Mouse (Mus musculus): ENCODE measurements around the gene Fam20a. TPM values are rescaled to one million over a fixed set of nuclear protein-coding genes. Genes with fewer than 3 reads are reported as not detected.

Gene Fam20a
- polyA plus RNA-seq, 1 experiment, result 3.4 TPM

DNA sequence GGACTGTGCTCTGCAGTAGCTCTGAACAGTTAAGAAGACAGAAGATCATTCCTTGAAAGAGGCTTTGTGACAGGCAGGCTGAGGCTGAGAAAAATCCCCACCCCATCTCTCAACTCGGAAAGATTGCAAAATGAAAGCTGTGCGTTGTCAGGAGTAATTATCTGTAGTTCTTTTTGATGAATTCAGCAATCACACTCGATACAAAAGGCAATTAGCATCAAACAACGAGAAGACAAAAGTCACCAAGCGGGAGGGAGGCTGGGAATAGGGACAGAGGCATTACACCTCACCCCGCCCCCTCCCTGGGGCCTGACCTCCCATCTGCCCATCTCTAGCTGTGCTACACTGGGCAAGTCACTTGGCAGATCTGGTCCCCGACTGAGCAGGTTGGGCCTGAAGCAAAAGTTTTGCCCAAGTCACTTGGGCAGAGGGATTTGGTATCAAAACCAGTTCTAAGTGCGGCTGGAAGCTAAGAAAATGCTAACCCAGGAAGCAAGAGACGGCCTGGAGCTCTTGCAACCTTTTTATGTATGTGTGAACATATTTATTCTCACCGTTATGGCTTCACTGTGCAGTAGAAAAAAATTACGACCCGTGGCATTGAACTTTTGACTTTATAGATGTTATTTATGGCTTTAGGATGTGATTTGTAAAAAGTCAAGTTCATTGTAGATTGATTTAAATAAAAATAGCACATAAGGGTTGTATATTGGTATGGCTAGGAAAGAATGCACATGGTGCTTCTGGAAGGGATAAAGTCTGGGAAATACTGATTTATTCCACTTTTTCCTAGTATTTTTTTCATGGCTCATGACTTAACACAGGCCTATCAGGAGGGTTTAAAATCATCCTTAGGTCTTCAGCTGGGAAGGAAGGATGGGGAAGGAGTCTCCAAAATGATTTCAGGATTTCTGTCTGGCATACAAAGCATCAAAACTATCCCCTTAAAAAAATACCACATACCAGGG is 29.8 kb upstream of the Fam20a start:
- TF ChIP-seq POLR2A (IDR thresholded peaks at IDR 0.05; ENCODE audit: borderline replicate concordance, control insufficient read depth, low read depth, low read length) (no peak), CTCF (IDR thresholded peaks at IDR 0.05; ENCODE audit: control insufficient read depth, insufficient read depth, low read length) (no peak)
- H3K27ac ChIP-seq (ENCODE audit: control insufficient read depth, insufficient read depth, low read depth, low read length, poor library complexity), result no peak overlapping the region
- H3K4me1 ChIP-seq (ENCODE audit: control insufficient read depth, insufficient read depth, low read length), result no peaks in the 10 kb centered on the region
- H3K4me3 ChIP-seq (replicated peaks; ENCODE audit: control insufficient read depth, low read depth, low read length), result no peak overlapping the region
- 60% methylated on average over 12 of the region's 12 CpGs for WGBS

DNA sequence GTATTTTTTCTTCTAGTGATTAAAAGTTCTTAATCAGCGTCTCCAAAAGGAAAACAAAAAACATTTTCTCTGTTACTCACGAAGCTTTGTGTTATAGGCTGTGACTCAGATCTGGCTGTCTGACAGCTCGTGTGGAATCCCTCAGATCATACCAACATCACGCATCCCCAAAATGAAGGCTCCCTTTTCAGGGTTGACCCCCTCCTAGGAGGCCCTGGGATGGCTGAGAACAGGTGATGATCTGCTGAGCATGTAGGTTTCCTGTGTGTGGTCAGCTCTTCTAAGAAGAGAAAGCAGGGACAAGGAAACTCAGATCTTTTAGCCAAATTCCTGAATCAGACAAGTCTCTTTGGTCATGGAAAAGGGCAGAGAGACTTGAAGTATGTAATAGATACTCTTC is 23.1 kb upstream of the Fam20a start:
- H3K27ac ChIP-seq (ENCODE audit: control insufficient read depth, insufficient read depth, low read depth, low read length, poor library complexity), result no peak overlapping the region
- WGBS, result 69% methylated on average over 4 of the region's 4 CpGs
- no peak overlapping the region for H3K4me3 ChIP-seq (replicated peaks; ENCODE audit: control insufficient read depth, low read depth, low read length)
- TF ChIP-seq CTCF (IDR thresholded peaks at IDR 0.05; ENCODE audit: control insufficient read depth, insufficient read depth, low read length), result no peak
- no peak for TF ChIP-seq POLR2A (IDR thresholded peaks at IDR 0.05; ENCODE audit: borderline replicate concordance, control insufficient read depth, low read depth, low read length)
- H3K4me1 ChIP-seq (ENCODE audit: control insufficient read depth, insufficient read depth, low read length), result no peaks in the 10 kb centered on the region

DNA sequence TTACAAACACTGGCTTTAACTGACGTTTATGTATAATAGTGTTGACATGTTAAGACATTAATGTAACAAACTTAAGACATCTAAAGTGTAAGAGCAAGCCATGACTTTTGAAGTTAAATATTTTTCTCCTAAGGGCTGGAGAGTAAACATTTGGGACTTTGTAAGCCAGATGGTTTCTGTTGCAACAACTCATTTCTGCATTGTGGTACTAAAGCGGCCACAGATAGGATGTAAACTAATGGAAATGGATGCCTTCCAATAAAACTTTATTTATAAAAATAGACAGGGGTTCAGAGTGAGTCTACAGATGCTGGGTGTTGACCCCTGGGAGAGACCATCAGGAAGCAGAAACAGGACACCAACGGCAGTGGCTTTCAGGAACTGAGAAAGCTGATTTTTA is 15.9 kb upstream of the Fam20a start:
- Histone ChIP-seq H3K4me3 (replicated peaks; ENCODE audit: control insufficient read depth, low read depth, low read length) (no peak overlapping the region), H3K4me1 (ENCODE audit: control insufficient read depth, insufficient read depth, low read length) (no peaks in the 10 kb centered on the region), H3K27ac (ENCODE audit: control insufficient read depth, insufficient read depth, low read depth, low read length, poor library complexity) (no peak overlapping the region)
- TF ChIP-seq CTCF (IDR thresholded peaks at IDR 0.05; ENCODE audit: control insufficient read depth, insufficient read depth, low read length), result no peak
- TF ChIP-seq POLR2A (IDR thresholded peaks at IDR 0.05; ENCODE audit: borderline replicate concordance, control insufficient read depth, low read depth, low read length), result no peak
- 36% methylated on average over 3 of the region's 3 CpGs for WGBS

DNA sequence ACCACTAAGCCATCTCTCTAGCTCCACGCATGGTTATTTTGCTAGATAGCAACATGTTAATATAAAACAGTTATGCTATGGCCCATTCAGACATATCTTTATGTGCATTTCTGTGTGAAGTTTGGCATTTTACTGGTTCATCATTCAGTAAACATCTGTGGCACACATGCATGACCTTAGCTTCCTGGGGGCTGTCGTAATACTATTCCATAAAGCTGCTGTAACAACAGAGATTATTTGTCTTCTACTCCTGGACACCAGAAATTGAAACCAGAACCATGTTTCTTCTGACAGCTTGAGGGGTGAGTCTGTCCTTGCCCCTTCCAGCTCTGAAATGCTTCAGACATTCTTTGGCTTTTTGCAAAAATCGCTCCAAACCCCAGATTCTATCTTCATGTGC is 14.3 kb upstream of the Fam20a start:
- TF ChIP-seq POLR2A (IDR thresholded peaks at IDR 0.05; ENCODE audit: borderline replicate concordance, control insufficient read depth, low read depth, low read length), result no peak
- no peak for TF ChIP-seq CTCF (IDR thresholded peaks at IDR 0.05; ENCODE audit: control insufficient read depth, insufficient read depth, low read length)
- no peak overlapping the region for H3K4me3 ChIP-seq (replicated peaks; ENCODE audit: control insufficient read depth, low read depth, low read length)
- no peak overlapping the region for H3K27ac ChIP-seq (ENCODE audit: control insufficient read depth, insufficient read depth, low read depth, low read length, poor library complexity)
- WGBS, result 74% methylated on average over 3 of the region's 3 CpGs
- no peaks in the 10 kb centered on the region for H3K4me1 ChIP-seq (ENCODE audit: control insufficient read depth, insufficient read depth, low read length)

- TF ChIP-seq POLR2A (IDR thresholded peaks at IDR 0.05; ENCODE audit: borderline replicate concordance, control insufficient read depth, low read depth, low read length) (no peak), CTCF (IDR thresholded peaks at IDR 0.05; ENCODE audit: control insufficient read depth, insufficient read depth, low read length) (no peak)
- WGBS, result 94% methylated on average over 1 of the region's 1 CpGs
These were observed 12.3 kb upstream of the Fam20a start for GRCm38 (mm10) chr11:109734341-109734740.

GRCm38 (mm10) chr11:109732726-109733438 is 10.8 kb upstream of the Fam20a start:
- TF ChIP-seq CTCF (IDR thresholded peaks at IDR 0.05; ENCODE audit: control insufficient read depth, insufficient read depth, low read length), result no peak
- TF ChIP-seq POLR2A (IDR thresholded peaks at IDR 0.05; ENCODE audit: borderline replicate concordance, control insufficient read depth, low read depth, low read length), result no peak
- no peak overlapping the region for H3K27ac ChIP-seq (ENCODE audit: control insufficient read depth, insufficient read depth, low read depth, low read length, poor library complexity)
- no peaks in the 10 kb centered on the region for H3K4me1 ChIP-seq (ENCODE audit: control insufficient read depth, insufficient read depth, low read length)
- WGBS, result 82% methylated on average over 8 of the region's 8 CpGs
- H3K4me3 ChIP-seq (replicated peaks; ENCODE audit: control insufficient read depth, low read depth, low read length), result no peak overlapping the region

More at GRCm38 (mm10) chr11:109734341-109734740, 12.3 kb upstream of the Fam20a start:
- no peak overlapping the region for H3K27ac ChIP-seq (ENCODE audit: control insufficient read depth, insufficient read depth, low read depth, low read length, poor library complexity)
- no peak overlapping the region for H3K4me3 ChIP-seq (replicated peaks; ENCODE audit: control insufficient read depth, low read depth, low read length)
- H3K4me1 ChIP-seq (ENCODE audit: control insufficient read depth, insufficient read depth, low read length), result no peaks in the 10 kb centered on the region

DNA sequence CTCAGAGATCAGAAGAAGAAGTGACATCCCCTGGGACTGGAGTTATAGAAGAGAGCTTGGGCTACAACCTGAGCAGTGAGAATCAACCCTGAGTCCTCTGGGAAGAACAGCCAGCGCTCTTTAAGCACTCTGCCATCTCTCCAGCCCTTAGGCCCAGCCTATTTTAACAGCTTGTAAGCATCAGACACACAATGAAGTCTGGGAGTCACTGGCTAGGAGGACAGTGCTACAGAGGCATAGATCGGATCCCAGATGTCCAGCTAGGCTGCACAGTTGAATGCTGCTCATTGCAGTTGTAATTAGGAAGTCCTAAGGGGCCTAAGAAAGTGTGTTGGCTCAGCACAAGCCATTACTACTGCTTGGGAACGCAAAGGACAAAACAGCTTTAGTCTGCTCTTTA is 6.3 kb upstream of the Fam20a start:
- TF ChIP-seq POLR2A (IDR thresholded peaks at IDR 0.05; ENCODE audit: borderline replicate concordance, control insufficient read depth, low read depth, low read length) (no peak), CTCF (IDR thresholded peaks at IDR 0.05; ENCODE audit: control insufficient read depth, insufficient read depth, low read length) (no peak)
- Histone ChIP-seq H3K27ac (ENCODE audit: control insufficient read depth, insufficient read depth, low read depth, low read length, poor library complexity) (no peak overlapping the region), H3K4me3 (replicated peaks; ENCODE audit: control insufficient read depth, low read depth, low read length) (no peak overlapping the region), H3K4me1 (ENCODE audit: control insufficient read depth, insufficient read depth, low read length) (no peaks in the 10 kb centered on the region)
- WGBS, result 81% methylated on average over 3 of the region's 3 CpGs

DNA sequence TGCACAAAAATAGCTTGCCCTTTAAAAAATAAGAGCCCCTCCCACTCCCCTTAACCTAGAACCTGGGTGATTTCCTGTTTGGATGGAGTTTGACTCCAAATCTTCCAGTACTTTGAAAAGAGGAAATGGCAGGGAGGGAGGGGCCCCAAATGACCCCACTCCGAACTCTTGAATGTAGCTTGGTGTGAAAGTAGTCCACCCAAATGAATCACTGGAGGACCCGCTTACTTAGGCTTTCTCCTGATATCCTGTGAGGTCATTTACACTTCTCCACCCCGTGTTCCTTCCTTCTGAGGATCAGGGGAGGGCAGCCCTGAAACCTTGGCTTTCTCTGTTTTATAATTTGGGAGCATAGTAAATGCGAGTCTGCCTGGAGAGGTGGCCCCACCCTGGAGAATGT is 632 bp upstream of the Fam20a start:
- H3K4me3 ChIP-seq (replicated peaks; ENCODE audit: control insufficient read depth, low read depth, low read length), result no peak overlapping the region
- no peak overlapping the region for H3K27ac ChIP-seq (ENCODE audit: control insufficient read depth, insufficient read depth, low read depth, low read length, poor library complexity)
- H3K4me1 ChIP-seq (ENCODE audit: control insufficient read depth, insufficient read depth, low read length), result no peaks in the 10 kb centered on the region
- no peak for TF ChIP-seq CTCF (IDR thresholded peaks at IDR 0.05; ENCODE audit: control insufficient read depth, insufficient read depth, low read length)
- no peak for TF ChIP-seq POLR2A (IDR thresholded peaks at IDR 0.05; ENCODE audit: borderline replicate concordance, control insufficient read depth, low read depth, low read length)
- WGBS, result 9% methylated on average over 4 of the region's 4 CpGs
